Mouse (Mus musculus): Measurements from ENCODE around the gene Acox1. TPM values are rescaled to one million over a fixed set of nuclear protein-coding genes. Genes with fewer than 3 reads are reported as not detected.

Acox1 gene
- 10 to 100 TPM; 10.3 to 14.2 (median 13.6) TPM for polyA plus RNA-seq (2017; shearing (Covaris generic))

- peak; percentile 88 for ATAC-seq
Observed at GRCm38 (mm10) chr11:116198639-116199531, at the start of gene Acox1, which contains the start of gene Ten1. Gene Acox1 (minus strand): TSS chr11:116199045. Gene Ten1 (plus strand): TSS chr11:116198855.

GRCm38 (mm10) chr11:116247502-116248222, 48.8 kb upstream of the Acox1 start:
- no peak for ATAC-seq

- no peak for ATAC-seq
Observed at GRCm38 (mm10) chr11:116245616-116246015, 46.8 kb upstream of the Acox1 start.

GRCm38 (mm10) chr11:116244580-116244979, 45.7 kb upstream of the Acox1 start:
- no peak for ATAC-seq

GRCm38 (mm10) chr11:116241744-116242235, 42.9 kb upstream of the Acox1 start:
- ATAC-seq = no peak

GRCm38 (mm10) chr11:116239797-116240196, 41.0 kb upstream of the Acox1 start:
- ATAC-seq = no peak

GRCm38 (mm10) chr11:116237742-116238395, 39.0 kb upstream of the Acox1 start, which contains the start of gene Evpl:
Gene Evpl (minus strand): TSS chr11:116238077.
- ATAC-seq = no peak

GRCm38 (mm10) chr11:116234901-116235300, 36.1 kb upstream of the Acox1 start:
- no peak for ATAC-seq

GRCm38 (mm10) chr11:116232427-116232826, 33.6 kb upstream of the Acox1 start:
- ATAC-seq = no peak

- ATAC-seq = no peak
Observed at GRCm38 (mm10) chr11:116228699-116229098, 29.9 kb upstream of the Acox1 start.

GRCm38 (mm10) chr11:116226414-116226813, 27.6 kb upstream of the Acox1 start:
- no peak for ATAC-seq

GRCm38 (mm10) chr11:116222740-116223059, 23.9 kb upstream of the Acox1 start:
- ATAC-seq = no peak

GRCm38 (mm10) chr11:116221931-116222739, 23.3 kb upstream of the Acox1 start:
- no peak for ATAC-seq

- no peak for ATAC-seq
Observed at GRCm38 (mm10) chr11:116219885-116220284, 21.0 kb upstream of the Acox1 start.

- no peak for ATAC-seq
Observed at GRCm38 (mm10) chr11:116218737-116219400, 20.0 kb upstream of the Acox1 start.

GRCm38 (mm10) chr11:116218263-116218662, 19.4 kb upstream of the Acox1 start:
- no peak for ATAC-seq

- ATAC-seq = no peak
Observed at GRCm38 (mm10) chr11:116216549-116216948, 17.7 kb upstream of the Acox1 start.

GRCm38 (mm10) chr11:116215991-116216390, 17.1 kb upstream of the Acox1 start:
- no peak for ATAC-seq

GRCm38 (mm10) chr11:116215181-116215580, 16.3 kb upstream of the Acox1 start:
- ATAC-seq = no peak

GRCm38 (mm10) chr11:116213877-116214510, 15.1 kb upstream of the Acox1 start:
- no peak for ATAC-seq

GRCm38 (mm10) chr11:116212847-116213246, 14.0 kb upstream of the Acox1 start:
- no peak for ATAC-seq
